Mouse (Mus musculus): ENCODE measurements around the gene Cbs.
A peak's percentile ranks its signal among the peaks of the same experiment; 100 is the strongest.

The Cbs gene

DNA sequence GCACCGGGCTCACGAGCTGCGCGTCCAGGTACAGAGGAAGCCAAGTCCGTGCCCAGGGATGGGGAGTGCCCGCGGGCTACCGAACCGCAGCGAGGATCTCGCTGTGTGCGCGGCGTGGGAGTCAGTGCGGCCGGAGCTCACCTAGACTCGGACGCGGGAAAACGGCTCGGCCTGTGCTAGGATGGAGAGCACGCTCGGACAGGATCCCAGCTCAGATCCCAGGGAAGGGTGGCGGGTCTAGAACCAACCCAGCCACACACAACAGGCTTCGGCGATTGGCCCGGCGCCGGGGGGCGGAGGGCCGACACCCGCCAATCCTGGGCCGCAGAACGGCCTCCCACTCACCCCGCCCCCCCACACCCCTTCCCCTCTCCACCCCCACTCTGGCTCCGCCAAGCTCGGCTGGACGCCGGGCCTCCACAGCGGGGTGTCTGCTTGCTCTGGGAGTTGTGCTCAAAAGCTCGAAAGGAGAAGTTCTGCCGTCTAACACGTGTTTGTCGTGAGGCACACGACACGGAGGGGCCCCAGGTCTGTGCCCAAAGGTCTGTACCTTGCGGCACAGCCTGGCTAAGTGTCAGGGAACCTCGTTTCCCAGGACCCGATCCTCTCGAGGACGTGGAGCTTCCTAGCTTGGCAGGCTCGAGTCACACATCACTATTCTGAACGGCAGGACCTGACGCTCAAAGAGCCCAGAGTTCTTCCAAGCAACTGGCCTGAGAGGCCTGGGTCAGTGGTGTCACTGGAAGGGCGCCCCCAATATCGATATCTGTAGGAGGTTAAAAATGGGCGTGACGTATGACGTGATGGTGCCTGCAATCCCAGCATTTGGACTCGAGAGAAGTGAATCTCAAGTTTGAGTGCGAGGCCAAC, at the start of gene Cbs:
Gene Cbs (minus strand): TSS at position 297 of the 870 bp plus-strand sequence.
- peak; percentile 79 for DNase-seq (ENCODE audit: low read depth, low spot score)

DNA sequence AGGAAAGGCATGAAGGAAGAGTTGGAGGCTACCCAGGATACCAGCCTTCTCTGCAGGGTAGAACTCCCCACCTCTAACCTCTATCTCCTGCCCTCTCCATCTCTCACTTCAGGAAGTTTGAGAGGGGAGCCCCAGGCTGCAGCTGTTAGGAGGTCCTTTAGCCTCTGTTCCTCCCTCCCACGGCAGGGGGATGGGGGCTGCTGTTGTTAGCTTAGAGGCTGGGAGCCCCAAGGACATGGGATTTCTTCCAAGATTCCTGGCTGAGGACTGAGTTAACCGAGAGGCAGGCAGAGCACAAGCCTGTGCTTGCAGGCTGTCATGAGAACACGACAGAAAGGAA, 49.2 kb upstream of the Cbs start:
- no peak for DNase-seq (ENCODE audit: low read depth, low spot score)

DNA sequence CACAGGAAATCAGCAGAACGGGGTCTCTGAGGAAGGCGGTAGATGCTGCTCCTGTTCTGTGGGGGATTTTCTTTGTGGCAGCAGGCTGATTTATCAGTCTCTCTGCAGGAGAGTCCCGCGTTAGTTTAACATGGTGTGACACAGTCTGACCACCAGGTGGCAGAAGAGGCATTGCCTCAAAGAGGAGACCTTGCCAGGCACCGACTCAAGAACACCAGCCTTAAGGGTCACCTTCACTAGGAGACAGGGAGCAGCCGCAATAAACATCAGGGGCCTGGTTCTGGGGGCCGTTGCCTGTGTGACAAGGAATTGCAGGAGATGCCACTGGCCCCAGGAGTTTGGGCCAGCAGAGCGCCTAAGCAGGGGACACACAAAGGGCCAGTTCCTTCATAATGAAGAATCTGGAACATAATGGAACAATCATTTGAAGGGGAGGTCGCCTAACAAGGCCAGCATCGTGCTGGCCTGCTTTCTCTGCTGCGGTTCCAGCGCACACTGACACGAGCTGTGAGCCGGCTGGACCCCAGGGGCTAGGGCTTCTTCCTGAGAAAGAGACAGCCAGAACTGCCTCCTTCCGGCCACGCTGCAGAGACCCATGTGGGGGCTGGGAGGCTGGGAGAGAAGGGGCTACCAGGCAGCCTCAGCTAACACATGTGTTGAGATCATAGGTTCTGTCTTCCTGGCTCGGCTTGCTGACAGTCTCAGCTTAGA, 48.6 kb upstream of the Cbs start:
- peak; percentile 90 for DNase-seq (ENCODE audit: low read depth, low spot score)

DNA sequence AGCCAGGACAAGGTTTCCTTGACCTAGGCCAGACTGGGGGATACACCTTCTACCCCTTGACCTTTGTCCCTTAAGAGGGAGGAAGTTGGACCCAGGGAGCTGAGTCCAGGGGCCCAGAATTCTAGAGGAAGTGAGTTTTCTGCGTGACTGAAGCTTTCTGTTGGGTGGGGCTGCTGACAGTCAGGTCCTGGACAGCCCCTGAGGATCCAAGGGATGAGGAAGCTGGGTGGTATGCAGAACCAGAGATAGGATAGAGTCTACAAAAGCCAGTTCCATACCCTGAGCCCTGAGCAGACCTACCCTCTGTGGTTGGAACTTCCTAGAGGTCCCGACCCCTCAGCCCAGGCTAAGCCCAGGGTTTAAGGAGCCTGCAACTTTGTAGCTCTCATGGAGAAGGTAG, 43.4 kb upstream of the Cbs start:
- DNase-seq (ENCODE audit: low read depth, low spot score) = no peak

DNA sequence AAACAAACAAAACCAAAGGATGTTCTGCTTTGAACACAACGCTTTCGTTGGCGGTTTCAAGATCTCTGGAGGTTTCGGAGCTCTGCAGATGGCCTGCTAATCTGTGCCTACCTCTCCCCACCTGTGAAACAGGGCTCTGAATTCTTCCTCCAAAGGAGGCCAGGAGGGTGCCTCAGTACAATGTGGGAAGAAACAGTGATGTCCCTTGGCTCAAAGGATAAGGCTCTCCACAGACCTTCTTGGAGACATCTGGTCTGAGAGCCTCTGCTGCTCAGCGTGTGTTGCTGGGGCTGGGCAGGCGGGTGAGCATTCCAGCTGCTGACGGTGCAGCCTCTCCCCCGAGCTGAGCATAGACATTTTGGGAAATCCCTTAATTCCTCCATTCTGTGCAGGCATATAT, 40.5 kb upstream of the Cbs start, which contains the start of gene Cryaa:
Gene Cryaa (plus strand): TSS at position 301 of the 400 bp plus-strand sequence.
- no peak for DNase-seq (ENCODE audit: low read depth, low spot score)

DNA sequence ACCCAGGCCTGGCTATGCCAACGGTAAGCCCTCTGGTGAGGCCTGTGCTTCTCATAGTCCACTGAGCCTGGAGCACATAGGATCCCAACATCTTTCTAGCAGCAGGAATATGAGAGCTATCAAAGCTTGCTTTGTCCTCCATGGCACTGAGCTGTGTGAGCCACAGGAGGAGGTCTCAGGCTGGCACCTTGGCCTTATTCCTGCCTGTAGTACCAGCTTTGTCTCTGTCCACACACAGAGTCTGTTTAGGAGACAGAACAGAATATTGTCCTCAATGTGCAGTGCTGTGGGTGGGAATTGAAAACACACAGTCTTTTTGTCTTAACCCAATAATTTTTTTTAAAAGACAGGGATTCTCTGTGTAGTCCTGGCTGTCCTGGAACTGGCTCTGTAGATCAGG, 37.4 kb upstream of the Cbs start:
- DNase-seq (ENCODE audit: low read depth, low spot score) = no peak

DNA sequence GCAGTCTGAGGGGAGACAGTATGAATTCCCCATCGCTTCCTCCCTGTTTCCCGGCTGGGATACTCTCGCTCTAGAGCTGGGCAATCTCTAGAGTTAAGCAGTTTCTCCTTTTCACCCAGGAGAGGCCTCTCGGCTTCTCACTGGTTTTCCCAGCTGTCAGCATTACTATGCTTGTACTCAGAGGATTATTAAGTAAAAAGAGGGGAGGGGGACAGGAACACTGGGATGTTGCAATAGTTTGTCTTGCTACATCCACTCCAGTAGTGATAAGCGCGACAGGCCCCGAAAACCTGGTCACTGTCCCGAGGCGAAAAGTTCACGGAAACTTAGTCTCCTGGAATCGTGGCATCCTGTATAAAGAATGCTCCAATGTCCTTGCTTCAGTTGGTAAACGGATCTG, 35.2 kb upstream of the Cbs start:
- DNase-seq (ENCODE audit: low read depth, low spot score) = no peak

DNA sequence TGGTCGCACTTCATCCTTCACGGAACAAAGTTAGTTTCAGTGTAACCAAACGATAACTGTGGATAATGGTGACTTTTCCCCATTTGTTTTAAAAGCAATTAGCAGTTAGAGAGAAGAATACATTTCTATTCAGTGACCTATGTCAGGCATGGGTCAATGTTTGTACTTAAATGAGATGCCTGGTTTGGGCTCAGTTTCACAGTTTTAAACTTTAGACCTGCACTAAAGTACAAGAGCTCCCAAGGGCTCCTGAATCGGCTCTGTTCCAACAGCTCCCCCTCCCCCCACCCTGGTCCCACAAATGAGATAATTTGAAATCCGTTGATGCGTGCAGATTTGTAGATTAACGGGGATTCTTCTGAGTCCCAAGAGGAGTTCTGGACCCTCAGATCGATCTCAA, 34.7 kb upstream of the Cbs start:
- DNase-seq (ENCODE audit: low read depth, low spot score) = no peak

DNA sequence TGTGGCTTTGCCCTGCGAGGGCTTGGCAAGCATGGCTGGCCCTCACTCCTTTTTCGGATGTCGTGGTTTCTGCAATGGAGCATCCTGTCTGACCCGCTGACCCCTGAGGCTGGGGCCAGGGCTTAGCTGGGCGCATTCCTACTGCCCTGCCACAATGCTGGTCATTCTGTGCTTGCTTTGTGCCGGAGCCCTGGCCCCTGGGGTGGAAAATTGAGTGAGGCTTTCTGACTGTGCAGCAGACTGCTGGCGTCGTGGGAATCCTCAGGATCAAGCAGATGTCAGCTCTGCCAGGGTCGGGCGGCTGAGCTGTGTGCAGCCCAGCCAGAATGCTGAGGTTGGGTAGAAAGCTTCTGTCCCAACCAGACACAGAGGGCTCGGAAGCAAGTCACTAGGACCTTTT, 33.1 kb upstream of the Cbs start:
- DNase-seq (ENCODE audit: low read depth, low spot score) = no peak

DNA sequence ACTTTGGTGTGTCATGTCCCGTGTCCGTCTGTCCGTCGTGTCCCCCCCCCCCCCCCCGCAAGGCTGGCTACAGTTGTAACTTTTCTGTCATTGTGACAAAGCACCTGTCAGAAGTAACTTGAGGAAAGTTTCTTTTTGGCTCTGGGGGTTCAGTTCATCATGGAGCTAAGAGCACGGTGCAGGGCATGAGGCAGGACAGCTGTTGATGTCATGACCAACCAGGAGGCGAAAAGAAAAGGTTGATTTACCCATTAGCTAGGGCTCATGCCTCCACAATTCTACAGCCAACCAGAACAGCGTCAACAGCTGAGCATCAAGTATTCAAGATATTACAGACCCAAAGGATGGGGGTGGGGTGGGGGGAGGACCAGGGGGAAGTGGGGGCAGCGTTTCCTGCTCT, 31.3 kb upstream of the Cbs start:
- no peak for DNase-seq (ENCODE audit: low read depth, low spot score)

DNA sequence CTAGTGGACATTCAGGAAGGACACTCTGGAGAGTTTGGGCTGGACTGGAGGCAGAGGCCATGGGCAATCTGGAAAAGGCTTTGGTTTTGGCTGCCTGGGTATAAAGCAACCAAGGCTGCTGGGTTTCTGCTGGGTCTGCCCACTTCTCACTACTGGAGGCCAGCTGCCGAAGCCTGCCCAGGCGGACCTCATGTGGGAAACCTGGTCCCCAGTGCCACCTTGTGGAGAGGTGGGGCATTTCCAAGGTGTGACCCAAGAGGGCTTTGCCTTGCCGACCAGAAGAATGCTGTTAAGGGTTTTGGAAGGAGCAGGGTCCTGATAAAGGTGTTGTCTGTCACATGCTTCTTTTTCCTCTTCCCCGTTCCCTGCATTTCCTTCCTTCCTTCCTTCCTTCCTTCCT, 27.7 kb upstream of the Cbs start:
- DNase-seq (ENCODE audit: low read depth, low spot score) = peak; percentile 82

DNA sequence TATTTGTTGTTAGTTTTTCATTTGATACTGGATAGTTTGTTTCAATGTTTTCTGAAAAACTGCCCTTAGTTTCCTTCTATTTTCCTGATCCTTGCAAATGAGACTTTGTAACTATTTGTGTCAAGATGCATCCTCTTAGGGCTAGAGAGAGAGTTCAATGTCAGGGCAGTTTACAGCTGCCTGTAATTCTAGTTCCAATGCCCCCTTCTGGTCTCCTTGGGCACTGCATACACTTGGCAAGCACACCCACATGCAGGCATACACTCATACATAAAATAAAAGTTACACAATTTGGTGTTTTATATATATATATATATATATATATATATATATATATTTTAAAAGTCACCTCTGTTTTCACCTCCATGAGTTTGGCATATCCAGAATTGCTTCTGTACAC, 25.8 kb upstream of the Cbs start:
- DNase-seq (ENCODE audit: low read depth, low spot score) = peak; percentile 72

DNA sequence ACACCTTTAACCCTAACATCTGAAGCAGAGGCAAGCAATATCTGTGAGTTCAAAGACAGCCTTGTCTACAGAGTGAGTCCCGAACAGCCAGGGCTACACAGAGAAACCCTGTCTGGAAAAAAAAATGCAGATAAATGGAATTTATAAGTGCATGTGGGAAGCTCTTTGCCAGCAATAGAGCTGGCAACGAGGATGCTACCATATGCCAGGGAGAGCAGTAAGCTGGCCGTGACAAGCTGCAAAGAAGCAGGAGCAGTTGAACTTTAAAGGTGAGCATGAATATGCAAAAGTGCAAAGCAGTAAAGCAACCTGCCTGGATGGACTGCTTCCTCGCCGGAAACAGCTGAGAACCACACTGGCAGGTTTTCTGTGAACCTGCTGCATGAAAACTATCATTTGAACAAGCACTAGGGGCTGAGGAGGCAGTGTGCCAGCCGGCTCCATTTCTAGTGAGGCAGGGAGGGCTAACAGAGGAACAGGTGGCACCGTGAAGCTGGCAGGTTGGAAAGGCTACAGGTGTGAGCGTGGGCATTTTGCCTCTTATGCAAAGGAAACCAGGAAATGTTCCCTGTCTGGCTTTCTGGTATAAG, 23.7 kb upstream of the Cbs start:
- no peak for DNase-seq (ENCODE audit: low read depth, low spot score)

DNA sequence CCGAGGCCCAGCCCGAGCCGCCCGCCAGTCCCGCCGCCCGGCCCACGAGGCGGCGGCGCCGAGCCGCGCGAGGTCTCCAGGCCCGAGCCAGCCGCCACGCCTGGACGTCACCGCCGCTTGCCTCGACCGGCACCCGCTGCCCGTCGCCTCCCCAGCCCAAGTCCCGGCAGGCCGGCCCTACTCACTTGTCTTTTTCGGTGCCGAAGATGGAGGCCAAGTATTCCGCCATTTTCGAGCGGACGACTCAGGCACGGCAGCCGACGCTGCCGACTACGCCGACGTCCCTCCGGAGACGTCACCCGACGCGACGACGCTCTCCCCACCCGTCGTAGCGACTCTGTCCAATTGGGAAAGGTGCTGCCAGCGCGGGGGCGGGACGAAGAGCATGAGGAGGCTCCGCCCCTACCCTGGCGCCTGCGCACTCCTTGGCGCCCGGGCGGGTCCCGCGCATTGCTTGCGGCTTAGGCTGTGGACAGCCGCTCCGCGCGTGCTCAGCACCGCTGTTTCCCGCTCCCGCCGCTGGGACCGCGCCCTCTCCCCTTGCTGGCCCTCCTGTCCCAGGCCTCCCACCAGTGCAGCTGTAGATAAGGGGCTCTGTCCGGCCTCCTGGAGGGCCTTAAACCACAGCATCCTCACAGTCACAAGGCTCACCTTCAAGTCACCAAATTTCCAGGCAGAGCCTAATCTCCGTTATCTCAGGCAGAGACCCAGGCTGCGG, 21.6 kb upstream of the Cbs start, which contains the start of gene U2af1:
Gene U2af1 (minus strand): TSS at position 425 of the 718 bp plus-strand sequence.
- peak; percentile 98 for DNase-seq (ENCODE audit: low read depth, low spot score)

DNA sequence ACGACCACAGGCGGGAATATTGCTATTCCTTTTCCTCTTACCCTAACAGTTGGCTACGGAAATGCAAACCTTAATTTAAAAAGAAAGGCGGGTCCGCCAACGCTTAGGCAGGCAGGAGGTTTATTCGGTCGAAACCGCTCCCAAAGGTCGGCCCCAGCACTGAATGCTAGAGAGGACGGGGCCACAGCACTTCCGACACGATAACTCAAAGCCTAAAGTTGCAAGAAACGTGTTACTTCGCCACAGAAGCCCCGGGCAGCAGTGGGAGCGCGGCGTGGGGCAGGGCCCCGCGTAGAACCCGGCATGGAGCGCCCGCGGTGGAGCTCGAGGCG, 21.1 kb upstream of the Cbs start:
- no peak for DNase-seq (ENCODE audit: low read depth, low spot score)

DNA sequence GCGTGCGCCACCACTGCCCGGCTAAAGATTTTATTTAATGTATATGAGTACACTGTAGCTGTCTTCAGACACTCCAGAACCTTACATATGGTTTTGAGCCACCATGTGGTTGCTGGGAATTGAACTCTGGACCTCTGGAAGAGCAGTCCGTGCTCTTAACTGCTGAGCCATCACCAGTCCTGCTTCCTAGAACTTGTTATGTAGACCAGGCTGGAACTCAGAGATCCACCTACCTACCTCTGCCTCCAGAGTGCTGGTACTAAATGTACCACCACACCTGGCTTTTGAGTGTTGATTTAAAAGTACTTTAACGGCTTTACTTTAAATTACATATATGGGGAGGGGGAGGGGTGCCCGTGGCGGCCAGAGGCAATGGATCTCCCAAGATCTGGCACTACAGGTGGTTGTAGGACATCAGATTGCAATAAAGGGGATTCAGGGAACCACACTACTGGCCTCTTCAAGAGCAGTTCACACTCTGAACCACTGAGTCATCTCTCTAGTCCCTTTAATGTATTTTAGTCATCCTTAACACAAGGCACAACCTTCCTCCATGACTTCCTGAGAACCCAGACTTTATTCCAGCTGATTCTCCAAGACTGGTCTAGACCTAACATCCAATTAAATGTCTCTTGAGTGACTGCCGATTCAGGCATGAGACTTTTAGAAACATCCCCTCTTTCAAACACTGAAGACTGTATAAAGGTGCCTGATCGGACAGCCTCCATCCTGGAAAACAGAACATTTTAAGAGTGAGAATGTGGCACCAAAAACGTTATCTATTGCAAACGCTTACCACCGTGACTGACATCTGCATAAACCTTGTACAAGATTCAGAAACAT, 20.3 kb upstream of the Cbs start:
- no peak for DNase-seq (ENCODE audit: low read depth, low spot score)

DNA sequence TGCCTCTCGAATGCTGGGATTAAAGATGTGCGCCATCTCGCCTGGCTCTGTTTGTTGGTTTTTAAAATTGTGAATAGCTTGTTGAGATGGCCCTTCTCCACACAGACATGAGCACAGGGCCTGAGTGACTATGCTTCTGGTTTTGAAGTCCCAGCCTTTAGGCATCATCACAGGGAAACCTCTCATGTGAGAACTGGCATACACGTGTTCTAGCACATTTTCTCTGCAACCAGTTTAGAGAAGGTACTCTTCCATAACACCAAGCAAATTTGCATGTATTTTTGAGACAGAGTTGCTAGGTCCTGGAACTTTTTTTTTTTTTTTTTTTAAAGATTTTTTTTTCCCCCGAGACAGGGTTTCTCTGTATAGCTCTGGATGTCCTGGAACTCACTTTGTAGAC, 19.6 kb upstream of the Cbs start:
- no peak for DNase-seq (ENCODE audit: low read depth, low spot score)

DNA sequence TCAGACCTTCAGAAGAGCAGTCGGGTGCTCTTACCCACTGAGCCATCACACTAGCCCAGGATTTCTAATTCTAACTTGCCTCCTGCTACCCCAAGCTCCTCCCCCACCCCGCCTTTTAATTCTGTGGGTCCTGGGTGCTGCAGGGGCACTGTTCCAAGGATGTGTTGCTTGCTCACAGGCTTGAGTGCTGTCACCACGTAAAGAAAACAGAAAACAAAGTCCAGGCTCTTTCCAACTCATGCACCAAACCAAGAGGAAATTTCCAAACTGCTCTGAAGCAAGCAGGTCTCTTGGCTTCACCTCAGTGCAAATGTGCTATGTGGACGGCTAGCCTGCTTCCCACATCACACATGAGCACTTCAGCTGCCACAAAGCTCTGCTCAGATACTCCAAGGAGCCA, 18.3 kb upstream of the Cbs start:
- DNase-seq (ENCODE audit: low read depth, low spot score) = peak; percentile 36

DNA sequence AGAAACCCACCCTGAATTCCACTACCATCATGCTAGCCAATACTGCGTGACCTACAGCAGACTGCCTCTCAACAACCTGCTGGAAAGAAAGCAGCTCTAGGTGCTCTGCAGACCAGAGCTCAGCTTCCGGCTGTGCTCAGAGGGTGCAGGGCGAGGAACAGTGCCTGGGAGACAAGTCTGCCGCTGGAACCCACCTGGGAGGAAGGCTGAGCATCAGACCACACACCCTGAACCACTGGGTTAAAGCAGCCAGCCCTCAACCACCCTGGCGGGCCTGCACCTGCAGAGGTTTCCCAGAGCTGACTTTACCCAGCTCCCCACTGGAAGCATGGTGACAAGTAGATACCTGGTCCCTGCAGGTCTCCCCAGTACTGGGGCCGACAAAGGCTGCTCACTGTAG, 16.2 kb upstream of the Cbs start:
- no peak for DNase-seq (ENCODE audit: low read depth, low spot score)

DNA sequence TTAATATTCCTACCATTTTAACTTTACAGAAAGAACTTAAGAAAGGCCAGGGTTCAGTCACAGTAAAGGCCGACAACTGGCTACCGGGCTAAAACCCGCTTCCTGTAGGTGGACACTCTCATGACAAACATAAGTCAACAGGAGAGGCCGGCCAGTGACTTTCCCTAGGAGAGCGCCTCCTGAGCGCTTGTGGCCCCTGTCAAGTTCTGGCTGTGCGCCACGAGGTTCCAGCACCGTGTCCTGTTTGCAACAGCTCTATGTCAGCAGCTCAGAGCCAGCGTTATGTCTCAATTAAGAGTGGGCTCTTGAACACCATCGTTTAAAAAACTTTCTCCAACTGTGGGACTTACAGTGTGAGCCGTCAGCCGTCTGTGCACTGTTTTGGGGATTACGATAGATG, 15.1 kb upstream of the Cbs start:
- DNase-seq (ENCODE audit: low read depth, low spot score) = no peak
